Mouse (Mus musculus) ES-E14 (cell line): Measurements from ENCODE around the gene Rassf2. TPM values are rescaled to one million over a fixed set of nuclear protein-coding genes. Genes with fewer than 3 reads are reported as not detected.

Experiments used
- DNase-seq: peaks from one replicate; pipeline ENCODE4 v3.0.0-alpha.2; 2013; ENCODE audit warnings: low read depth, low spot score
- H3K27ac ChIP-seq: 2 replicates; pipeline ENCODE4 v1.5.1; 2012; ENCODE audit warnings: low read depth, mild to moderate bottlenecking, low read length, moderate library complexity, mixed read lengths; ENCODE audit not compliant: poor library complexity, insufficient read depth, severe bottlenecking
- H3K36me3 ChIP-seq: 2 replicates; pipeline ENCODE4 v1.6.1; 2012; ENCODE audit warnings: mild to moderate bottlenecking, low read length, moderate library complexity, mixed read lengths; ENCODE audit not compliant: control insufficient read depth, poor library complexity, insufficient read depth, severe bottlenecking
- H3K4me1 ChIP-seq, 2 experiments: fragments of 150-350 bp in 1 of 2; sonication (generic) in 1 of 2; 2 replicates each; pipeline ENCODE4 v1.6.1; 2012; ENCODE audit warnings: low read length in 2 of 2, mild to moderate bottlenecking in 1 of 2, mixed read lengths in 1 of 2; ENCODE audit not compliant: control insufficient read depth in 2 of 2, insufficient read depth in 2 of 2, poor library complexity in 1 of 2
- H3K4me3 ChIP-seq, 2 experiments: fragments of 150-350 bp in 1 of 2; sonication (generic) in 1 of 2; 2 replicates each; pipeline ENCODE4 v1.5.1; 2012; ENCODE audit warnings: low read length in 2 of 2, low read depth in 1 of 2, mild to moderate bottlenecking in 1 of 2, mixed read lengths in 1 of 2; ENCODE audit not compliant: insufficient read depth in 1 of 2, poor library complexity in 1 of 2, severe bottlenecking in 1 of 2
- H3K9ac ChIP-seq: 2 replicates; pipeline ENCODE4 v1.6.1; 2012; ENCODE audit warnings: low read depth, mild to moderate bottlenecking, low read length, mixed read lengths; ENCODE audit not compliant: poor library complexity, insufficient read depth, severe bottlenecking
- H3K9me3 ChIP-seq: fragments of 150-350 bp; sonication (generic); 2 replicates; pipeline ENCODE4 v1.6.1; 2012; ENCODE audit warnings: low read depth, mild to moderate bottlenecking, low read length; ENCODE audit not compliant: control insufficient read depth, insufficient read depth
- CHD2 ChIP-seq: IDR thresholded peaks from 2 replicates; pipeline ENCODE4 v1.6.1; 2014; ENCODE audit warnings: mild to moderate bottlenecking, low read depth, low read length, inconsistent platforms
- HCFC1 ChIP-seq: IDR thresholded peaks from 2 replicates; pipeline ENCODE4 v1.6.1; 2012; ENCODE audit warnings: low read length, inconsistent platforms, borderline replicate concordance; ENCODE audit not compliant: insufficient read depth
- MAFK ChIP-seq: IDR thresholded peaks from 2 replicates; pipeline ENCODE4 v1.6.1; 2014; ENCODE audit warnings: mild to moderate bottlenecking, low read depth, low read length, inconsistent platforms; ENCODE audit not compliant: insufficient read depth
- ZC3H11A ChIP-seq: IDR thresholded peaks from 2 replicates; pipeline ENCODE4 v1.6.1; 2012; ENCODE audit warnings: low read depth, mild to moderate bottlenecking, inconsistent platforms, low read length, borderline replicate concordance
- ZNF384 ChIP-seq: IDR thresholded peaks from 2 replicates; pipeline ENCODE4 v1.6.1; 2012; ENCODE audit warnings: low read depth, low read length, inconsistent platforms
- in situ Hi-C, 2 experiments: fragments of 600-800 bp; cut with MboI; formaldehyde crosslinking; loops; one replicate each; pipeline ENCODE4 v1.15.1; 2025; ENCODE audit warnings: low sequenced_read_pairs in 2 of 2, inconsistent platforms in 1 of 2; ENCODE audit not compliant: unreplicated experiment in 2 of 2
- total RNA-seq: library from RNA; depleted of rRNA; stranded (reverse); fragments of 300-350 nt; gene quantifications from 2 replicates; pipeline ENCODE4 v1.2.3, GENCODE M21; 2012

The Rassf2 gene
- total RNA-seq, 1 experiment: 2.2 TPM

DNA sequence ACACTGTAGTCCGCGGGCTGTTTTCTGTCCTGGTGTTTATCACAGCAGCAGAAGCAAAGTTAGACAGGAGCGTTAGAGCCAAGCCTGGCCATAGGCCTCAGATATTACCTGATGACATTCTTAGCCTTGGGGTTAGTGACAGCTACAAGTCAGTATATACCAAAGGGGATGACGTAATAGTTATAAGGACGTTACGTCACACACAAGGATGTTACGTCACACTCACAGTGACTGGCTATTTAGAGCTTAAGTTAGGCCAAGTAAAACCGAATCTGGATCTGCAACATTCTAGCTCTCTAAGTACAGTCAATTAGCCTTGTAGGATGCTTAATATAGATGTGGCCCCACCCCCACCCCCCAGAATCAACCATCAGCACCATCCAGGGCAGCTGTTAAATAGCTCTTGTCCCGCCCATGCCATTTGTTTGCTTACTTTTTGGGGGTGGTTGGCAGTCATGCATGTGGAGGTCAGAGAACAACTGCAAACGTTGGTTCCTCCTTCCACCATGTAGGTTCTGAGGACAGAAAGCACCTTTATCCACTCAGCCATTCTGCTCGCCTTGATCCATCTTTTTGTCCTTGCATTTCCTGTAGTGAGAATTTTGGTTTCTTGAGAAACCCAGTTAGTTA, 18.2 kb upstream of the Rassf2 start:
- TF ChIP-seq HCFC1 (no peak), MAFK (no peak), ZC3H11A (no peak), ZNF384 (no peak), CHD2 (no peak)
- DNase-seq: no peak
- peaks cover 3 to 10% of the 10 kb centered on the region in 2 experiments; a peak in 3 of 4 replicates for H3K4me1 ChIP-seq
- no peaks in the 10 kb centered on the region for H3K36me3 ChIP-seq
- no peak overlapping the region for H3K9ac ChIP-seq
- H3K27ac ChIP-seq: no peak overlapping the region
- H3K4me3 ChIP-seq: no peak overlapping the region
- in situ Hi-C loops: no loop called here
- no peaks in the 10 kb centered on the region for H3K9me3 ChIP-seq

DNA sequence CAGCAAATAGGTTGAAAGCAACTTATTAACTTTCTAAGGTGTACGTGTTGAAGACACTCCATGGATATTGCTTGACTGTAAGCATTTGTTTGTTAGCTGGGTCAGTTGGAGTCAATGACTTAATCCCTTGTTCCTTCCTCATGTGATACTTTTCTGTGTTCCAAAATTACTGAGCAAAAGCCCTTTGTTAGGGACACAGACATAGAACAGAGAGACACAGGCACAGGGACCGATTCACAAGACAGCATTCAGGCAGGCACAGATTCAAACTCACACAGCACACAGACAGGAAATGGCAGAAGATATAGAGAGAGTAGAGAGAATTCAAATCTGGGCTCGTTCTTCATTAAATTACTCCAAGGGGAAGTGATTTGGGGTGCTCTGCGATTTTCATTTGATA, 17.3 kb upstream of the Rassf2 start:
- TF ChIP-seq HCFC1 (no peak), ZC3H11A (no peak), CHD2 (no peak), ZNF384 (no peak)
- H3K9ac ChIP-seq: no peak overlapping the region
- H3K9me3 ChIP-seq: no peaks in the 10 kb centered on the region
- no peak overlapping the region for H3K4me3 ChIP-seq
- H3K36me3 ChIP-seq: no peaks in the 10 kb centered on the region
- no peak for DNase-seq
- H3K27ac ChIP-seq: no peak overlapping the region
- in situ Hi-C loops: no loop called here
- peaks cover 3 to 10% of the 10 kb centered on the region in 2 experiments; a peak in 3 of 4 replicates for H3K4me1 ChIP-seq

DNA sequence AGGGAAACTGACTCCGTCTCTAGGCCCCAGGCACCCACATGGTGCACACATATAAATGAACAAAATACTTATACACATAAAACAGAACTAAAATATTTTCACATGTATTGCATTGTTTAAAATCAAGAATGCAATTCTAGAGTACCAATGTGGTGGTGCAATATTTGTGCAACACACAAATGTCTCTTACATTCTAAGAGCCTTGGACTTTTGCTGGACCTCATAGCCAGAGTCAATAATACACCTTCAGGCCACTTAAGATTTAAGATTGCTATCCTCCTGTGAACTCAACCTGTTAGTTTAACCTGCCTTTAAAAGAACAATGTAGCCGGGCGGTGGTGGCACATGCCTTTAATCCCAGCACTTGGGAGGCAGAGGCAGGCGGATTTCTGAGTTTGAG, 16.6 kb upstream of the Rassf2 start:
- H3K27ac ChIP-seq: no peak overlapping the region

DNA sequence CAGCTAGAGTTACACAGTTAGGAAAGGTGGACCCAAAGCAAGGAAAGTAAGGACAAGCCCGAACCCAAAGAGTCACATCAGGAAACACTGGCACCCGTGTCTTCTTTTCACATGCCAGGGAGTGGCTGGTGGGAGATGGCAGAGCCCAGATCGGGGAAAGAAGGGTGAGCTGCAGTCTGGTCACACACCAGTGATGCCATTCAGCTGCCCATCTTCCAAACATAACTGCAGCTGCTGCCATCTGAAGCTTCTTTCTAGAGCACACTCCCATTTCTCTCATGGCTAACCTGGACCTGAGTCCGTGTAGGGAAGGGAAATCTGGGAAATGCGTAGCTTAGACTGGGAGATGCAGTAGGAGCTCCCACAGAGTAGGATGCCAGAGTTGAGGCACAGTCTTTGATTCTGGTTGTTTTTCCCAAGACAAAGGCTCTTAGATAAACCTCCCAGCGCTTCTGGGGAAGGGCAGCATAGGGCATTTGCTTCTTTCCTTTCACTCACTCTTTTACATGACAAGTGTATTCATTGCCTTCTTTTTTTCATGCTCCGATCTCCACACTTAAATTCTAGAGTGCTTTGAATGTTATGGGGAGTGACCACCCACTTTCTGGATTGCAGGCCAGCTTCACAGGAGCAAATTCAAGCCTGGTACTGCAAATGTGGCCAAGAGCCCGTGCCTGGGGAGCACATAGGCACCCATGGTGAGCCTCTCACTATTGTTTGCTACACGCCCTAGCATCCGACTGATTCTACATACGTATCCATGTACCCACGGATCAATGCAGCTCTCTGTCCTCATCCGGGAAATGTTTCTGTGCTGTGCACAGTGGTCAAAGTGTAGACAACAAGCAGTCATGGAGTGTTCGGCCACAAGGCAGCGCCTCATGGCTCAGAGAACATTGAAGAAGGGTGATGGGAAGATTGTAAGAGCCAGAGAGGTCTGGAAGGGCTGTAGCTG, 14.5 kb upstream of the Rassf2 start:
- no peak for TF ChIP-seq ZC3H11A
- no peak for TF ChIP-seq ZNF384
- no peak for TF ChIP-seq HCFC1
- TF ChIP-seq CHD2: no peak
- TF ChIP-seq MAFK: no peak
- in situ Hi-C loops: no loop called here
- Histone ChIP-seq H3K9me3 (no peaks in the 10 kb centered on the region), H3K4me1 (peaks cover 3 to 15% of the 10 kb centered on the region in 2 experiments; a peak in 3 of 4 replicates), H3K9ac (no peak overlapping the region), H3K4me3 (no peak overlapping the region), H3K27ac (no peak overlapping the region), H3K36me3 (no peaks in the 10 kb centered on the region)
- peak; percentile 39 for DNase-seq

More for the DNA sequence above, 16.6 kb upstream of the Rassf2 start:
- in situ Hi-C loops: no loop called here
- H3K4me3 ChIP-seq: no peak overlapping the region
- no peak overlapping the region for H3K9ac ChIP-seq
- no peak for DNase-seq
- no peak for TF ChIP-seq MAFK
- TF ChIP-seq HCFC1: no peak
- no peak for TF ChIP-seq ZNF384
- no peak for TF ChIP-seq ZC3H11A
- no peak for TF ChIP-seq CHD2
- H3K36me3 ChIP-seq: no peaks in the 10 kb centered on the region
- H3K4me1 ChIP-seq: peaks cover 3 to 10% of the 10 kb centered on the region in 2 experiments; a peak in 3 of 4 replicates
- H3K9me3 ChIP-seq: no peaks in the 10 kb centered on the region
